Mouse (Mus musculus) kidney, embryonic 16.5 days (tissue): ENCODE measurements around the gene Mast3. TPM values are rescaled to one million over a fixed set of nuclear protein-coding genes. Genes with fewer than 3 reads are reported as not detected.

Experiments
- ATAC-seq: fragments of 200-750 bp; cut with Nextera tagmentation; 2 replicates; pipeline ENCODE4 v1.8.0; 2017; ENCODE audit warnings: moderate TSS enrichment; ENCODE audit not compliant: low FRiP score, low TSS enrichment
- H3K27ac ChIP-seq: fragments of 300-500 bp; sonication (generic); 2 replicates; pipeline ENCODE4 v1.5.1; 2014; ENCODE audit warnings: low read length
- H3K27me3 ChIP-seq: fragments of 300-500 bp; sonication (generic); 2 replicates; pipeline ENCODE4 v1.6.1; 2014; ENCODE audit warnings: low read length, control low read depth, mixed read lengths; ENCODE audit not compliant: insufficient read depth
- H3K36me3 ChIP-seq: fragments of 300-500 bp; sonication (generic); 2 replicates; pipeline ENCODE4 v1.6.1; 2014; ENCODE audit warnings: low read length, control low read depth, mixed read lengths; ENCODE audit not compliant: insufficient read depth
- H3K4me1 ChIP-seq: fragments of 300-500 bp; sonication (generic); 2 replicates; pipeline ENCODE4 v1.6.1; 2014; ENCODE audit warnings: low read length, control low read depth, mixed read lengths; ENCODE audit not compliant: insufficient read depth
- H3K4me2 ChIP-seq: fragments of 300-500 bp; sonication (generic); replicated peaks from 2 replicates; pipeline ENCODE4 v1.6.1; 2014; ENCODE audit warnings: low read depth, low read length
- H3K4me3 ChIP-seq: fragments of 300-500 bp; sonication (generic); 2 replicates; pipeline ENCODE4 v1.5.1; 2014; ENCODE audit warnings: mild to moderate bottlenecking, low read length
- H3K9ac ChIP-seq: fragments of 300-500 bp; sonication (generic); replicated peaks from 2 replicates; pipeline ENCODE4 v1.6.1; 2014; ENCODE audit warnings: low read length
- H3K9me3 ChIP-seq: fragments of 300-500 bp; sonication (generic); 2 replicates; pipeline ENCODE4 v1.6.1; 2016; ENCODE audit warnings: low read length, control low read depth
- WGBS: fragments of 180-500 bp; shearing (Covaris S2); extraction: QIAGEN DNeasy Blood & Tissue Kit; methylation state at CpG from one replicate; pipeline ENCODE4 v1.1.7; 2014; 5-methylcytosine and 5-hydroxymethylcytosine counted together
- polyA plus RNA-seq: library from polyadenylated mRNA; unstranded; fragments of >200 nt; fragmentation: Nextera tagmentation; extraction: Ambion mirVana; gene quantifications from 2 replicates; pipeline ENCODE4 v1.2.1, GENCODE M21; 2015

The Mast3 gene
- polyA plus RNA-seq = 16.2 and 16.3 TPM in 2 replicates

- Histone ChIP-seq H3K27ac (no peak within 1 kb of the TSS), H3K27me3 (peaks cover 34% of the 10 kb centered on the region), H3K9me3 (no peaks in the 10 kb centered on the region), H3K9ac (peak within 1 kb of the TSS; percentile 59), H3K4me3 (peak within 1 kb of the TSS; percentile 63), H3K4me1 (peaks cover 13% of the 10 kb centered on the region), H3K4me2 (peak within 1 kb of the TSS; percentile 93), H3K36me3 (no peaks in the 10 kb centered on the region)
- WGBS = under 1% methylated on average over 45 of the region's 45 CpGs
- peak; percentile 91 for ATAC-seq
Observed at GRCm38 (mm10) chr8:70804481-70805206, at the start of gene Mast3. Mast3 (minus strand) TSS chr8:70805054.

- 87% methylated on average over 2 of the region's 2 CpGs for WGBS
- ATAC-seq = no peak
- peaks cover 25% of the 10 kb centered on the region for H3K4me1 ChIP-seq
- 0 out of 2 replicates have a peak, but pooled peaks cover 5% of the 10 kb centered on the region for H3K27me3 ChIP-seq
- no peak overlapping the region for H3K4me2 ChIP-seq
- no peaks in the 10 kb centered on the region for H3K36me3 ChIP-seq
- H3K27ac ChIP-seq = no peak overlapping the region
- no peaks in the 10 kb centered on the region for H3K9me3 ChIP-seq
- no peak overlapping the region for H3K4me3 ChIP-seq
- H3K9ac ChIP-seq = no peak overlapping the region
Observed at GRCm38 (mm10) chr8:70853863-70854262, 49.0 kb upstream of the Mast3 start.

DNA sequence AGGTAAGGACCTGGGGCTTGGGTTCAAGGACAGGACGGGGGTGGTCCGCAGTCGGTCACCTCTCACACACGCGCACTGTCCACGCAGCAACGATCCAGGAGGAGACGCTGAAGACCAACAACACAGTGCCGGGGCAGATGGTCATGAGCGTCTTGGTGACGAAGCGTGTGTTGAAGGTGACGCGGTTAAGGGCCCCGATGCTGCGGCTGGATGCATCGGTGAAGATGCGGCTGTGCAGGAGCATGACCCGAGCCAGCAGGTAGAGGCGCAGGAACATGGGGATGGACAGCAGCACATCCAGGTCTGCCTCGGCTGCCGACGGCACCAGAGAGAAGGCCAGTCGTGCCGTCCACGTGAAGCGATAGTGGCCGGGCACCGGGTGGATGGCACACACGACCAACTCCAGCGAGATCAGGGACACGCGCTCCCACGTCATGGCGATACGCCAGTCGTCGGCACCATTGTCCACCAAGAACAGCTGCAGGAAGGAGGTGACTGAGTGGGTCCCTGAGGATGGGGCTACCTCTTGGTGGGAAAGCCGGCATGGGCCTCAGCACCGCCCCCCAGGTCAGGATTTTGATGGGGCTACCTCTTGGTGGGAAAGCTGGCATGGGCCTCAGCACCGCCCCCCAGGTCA is 47.9 kb upstream of the Mast3 start:
- no peak overlapping the region for H3K27ac ChIP-seq
- no peaks in the 10 kb centered on the region for H3K9me3 ChIP-seq
- no peak overlapping the region for H3K4me2 ChIP-seq
- peaks cover 17% of the 10 kb centered on the region for H3K4me1 ChIP-seq
- H3K9ac ChIP-seq = no peak overlapping the region
- H3K4me3 ChIP-seq = no peak overlapping the region
- WGBS = 91% methylated on average over 41 of the region's 41 CpGs
- H3K36me3 ChIP-seq = no peaks in the 10 kb centered on the region
- no peak for ATAC-seq
- 0 out of 2 replicates have a peak, but pooled peaks cover 5% of the 10 kb centered on the region for H3K27me3 ChIP-seq

GRCm38 (mm10) chr8:70851837-70852236 is 47.0 kb upstream of the Mast3 start:
- WGBS = 32% methylated on average over 6 of the region's 6 CpGs
- H3K4me1 ChIP-seq = peaks cover 9% of the 10 kb centered on the region
- H3K36me3 ChIP-seq = no peaks in the 10 kb centered on the region
- H3K9ac ChIP-seq = peak overlapping the region; percentile 39; the same call in 1 of the 2 replicates
- H3K4me2 ChIP-seq = no peak overlapping the region
- ATAC-seq = no peak
- 0 out of 2 replicates have a peak, but pooled peaks cover 5% of the 10 kb centered on the region for H3K27me3 ChIP-seq
- no peak overlapping the region; the same call in 1 of the 2 replicates for H3K27ac ChIP-seq
- H3K9me3 ChIP-seq = no peaks in the 10 kb centered on the region
- H3K4me3 ChIP-seq = no peak overlapping the region

GRCm38 (mm10) chr8:70850947-70851346 is 46.1 kb upstream of the Mast3 start:
- ATAC-seq = no peak
- WGBS = 81% methylated on average over 4 of the region's 4 CpGs
- Histone ChIP-seq H3K9me3 (no peaks in the 10 kb centered on the region), H3K36me3 (no peaks in the 10 kb centered on the region), H3K9ac (no peak overlapping the region), H3K27me3 (no peaks in the 10 kb centered on the region), H3K4me2 (no peak overlapping the region), H3K4me3 (no peak overlapping the region), H3K27ac (no peak overlapping the region), H3K4me1 (peaks cover 3% of the 10 kb centered on the region; the same call in 1 of the 2 replicates)

DNA sequence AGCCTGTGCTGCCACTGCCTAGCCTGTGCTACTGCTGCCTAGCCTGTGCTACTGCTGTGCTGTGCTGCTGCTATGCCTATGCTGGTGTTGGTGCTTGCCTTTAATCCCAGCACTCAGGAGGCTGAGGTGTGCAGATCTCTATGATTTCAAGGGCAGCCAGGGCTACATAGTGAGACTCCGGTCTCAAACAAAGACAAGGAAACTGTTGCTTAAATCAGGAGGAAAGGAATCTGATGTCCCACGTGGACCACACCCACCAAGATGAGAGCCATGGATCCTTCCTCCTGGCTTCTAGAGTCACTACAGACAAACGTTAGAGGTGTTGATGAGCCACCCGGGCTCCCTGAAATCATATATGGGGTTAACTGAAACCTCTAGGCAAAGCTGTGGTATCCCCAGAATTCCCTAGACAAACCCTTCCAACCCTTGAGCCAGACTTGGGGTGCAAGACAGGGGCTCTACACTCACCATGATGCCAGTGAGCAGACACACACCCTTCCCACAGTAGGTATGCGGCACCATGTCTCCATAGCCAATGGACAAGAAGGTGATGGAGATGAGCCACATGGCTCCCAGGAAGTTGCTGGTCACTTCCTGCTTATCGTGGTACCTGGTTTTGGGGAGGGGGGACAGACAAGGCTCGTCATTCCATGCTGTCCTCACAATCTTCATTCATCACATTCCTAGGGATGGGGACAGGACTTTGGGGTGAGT is 45.4 kb upstream of the Mast3 start:
- no peak overlapping the region for H3K9ac ChIP-seq

GRCm38 (mm10) chr8:70849333-70849990 is 44.6 kb upstream of the Mast3 start:
- Histone ChIP-seq H3K4me2 (no peak overlapping the region), H3K27ac (no peak overlapping the region)
- WGBS = 80% methylated on average over 3 of the region's 3 CpGs

More for the DNA sequence above, 45.4 kb upstream of the Mast3 start:
- 78% methylated on average over 7 of the region's 7 CpGs for WGBS
- no peak overlapping the region for H3K4me2 ChIP-seq
- H3K4me1 ChIP-seq = peaks cover 3% of the 10 kb centered on the region; the same call in 1 of the 2 replicates
- H3K27ac ChIP-seq = no peak overlapping the region
- H3K36me3 ChIP-seq = no peaks in the 10 kb centered on the region
- H3K9me3 ChIP-seq = no peaks in the 10 kb centered on the region
- ATAC-seq = no peak
- no peak overlapping the region for H3K4me3 ChIP-seq
- no peaks in the 10 kb centered on the region for H3K27me3 ChIP-seq

DNA sequence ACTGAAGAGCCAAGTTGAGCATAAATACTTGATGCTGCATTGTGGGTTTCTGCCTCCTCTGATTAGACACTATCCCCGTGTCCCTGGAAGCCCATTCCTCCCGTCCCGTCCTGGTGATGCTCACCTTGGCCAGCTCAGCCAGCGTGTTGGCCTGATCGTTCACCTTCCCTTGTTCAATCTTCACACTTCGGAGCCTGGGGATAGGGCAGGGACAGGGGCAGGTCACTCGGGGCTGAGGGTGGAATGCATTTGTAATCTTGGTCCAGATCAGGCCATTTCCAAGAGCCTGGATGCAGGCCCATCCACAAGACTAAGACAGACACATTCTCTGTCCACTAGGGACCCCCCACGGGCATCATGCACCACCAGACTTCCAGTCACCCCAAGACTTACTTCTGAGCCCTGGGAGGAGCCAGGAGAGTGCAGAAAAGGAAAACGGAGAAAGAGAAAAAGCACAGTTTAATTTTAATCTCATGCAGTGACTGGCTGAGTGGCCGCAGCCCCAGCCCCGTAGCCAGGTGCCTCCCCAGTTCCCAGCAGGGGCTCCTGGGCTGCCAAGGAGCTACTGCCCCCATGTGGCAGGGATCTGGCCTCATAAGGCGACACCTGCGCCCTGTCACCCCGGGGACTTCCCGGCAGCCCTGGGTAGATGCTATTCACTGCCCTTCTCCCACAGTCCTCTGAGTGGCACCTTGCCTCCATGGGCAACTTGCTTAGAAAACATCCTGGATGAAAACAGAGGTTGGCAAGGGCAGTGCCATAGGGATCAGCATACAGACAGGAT is 41.7 kb upstream of the Mast3 start:
- 52% methylated on average over 15 of the region's 15 CpGs for WGBS
- Histone ChIP-seq H3K27ac (no peak overlapping the region), H3K4me2 (no peak overlapping the region), H3K27me3 (no peaks in the 10 kb centered on the region), H3K4me1 (peaks cover 2% of the 10 kb centered on the region), H3K4me3 (no peak overlapping the region), H3K9ac (no peak overlapping the region), H3K36me3 (no peaks in the 10 kb centered on the region), H3K9me3 (no peaks in the 10 kb centered on the region)
- ATAC-seq = no peak

More at GRCm38 (mm10) chr8:70849333-70849990, 44.6 kb upstream of the Mast3 start:
- no peak overlapping the region for H3K9ac ChIP-seq
- peaks cover 3% of the 10 kb centered on the region; the same call in 1 of the 2 replicates for H3K4me1 ChIP-seq
- H3K36me3 ChIP-seq = no peaks in the 10 kb centered on the region
- H3K9me3 ChIP-seq = no peaks in the 10 kb centered on the region
- no peaks in the 10 kb centered on the region for H3K27me3 ChIP-seq
- no peak for ATAC-seq
- no peak overlapping the region for H3K4me3 ChIP-seq

- 43% methylated on average over 5 of the region's 5 CpGs for WGBS
- no peaks in the 10 kb centered on the region for H3K9me3 ChIP-seq
Observed at GRCm38 (mm10) chr8:70845108-70845507, 40.3 kb upstream of the Mast3 start.

More at GRCm38 (mm10) chr8:70845108-70845507, 40.3 kb upstream of the Mast3 start:
- Histone ChIP-seq H3K36me3 (no peaks in the 10 kb centered on the region), H3K4me1 (peaks cover 15% of the 10 kb centered on the region), H3K4me3 (no peak overlapping the region), H3K4me2 (no peak overlapping the region), H3K9ac (no peak overlapping the region), H3K27ac (no peak overlapping the region), H3K27me3 (no peaks in the 10 kb centered on the region)
- no peak for ATAC-seq
